Mouse (Mus musculus) lung, embryonic 14.5 days (tissue): ENCODE data around the gene Olfr1252. TPM values are rescaled to one million over a fixed set of nuclear protein-coding genes. Genes with fewer than 3 reads are reported as not detected.

Source experiments
- ATAC-seq: fragments of 200-750 bp; cut with Nextera tagmentation; 2 replicates; pipeline ENCODE4 v1.8.0; 2017; ENCODE audit warnings: mild to moderate bottlenecking, moderate TSS enrichment, moderate library complexity; ENCODE audit not compliant: insufficient read depth
- DNase-seq: peaks from one replicate; pipeline ENCODE4 v3.0.0-alpha.2; 2015
- H3K27ac ChIP-seq: fragments of 300-500 bp; sonication (generic); 2 replicates; pipeline ENCODE4 v1.5.1; 2014; ENCODE audit warnings: low read depth, mild to moderate bottlenecking, moderate library complexity
- H3K27me3 ChIP-seq: fragments of 300-500 bp; sonication (generic); 2 replicates; pipeline ENCODE4 v1.6.1; 2014; ENCODE audit warnings: low read length, control low read depth; ENCODE audit not compliant: insufficient read depth
- H3K36me3 ChIP-seq: fragments of 300-500 bp; sonication (generic); 2 replicates; pipeline ENCODE4 v1.6.1; 2014; ENCODE audit warnings: control low read depth; ENCODE audit not compliant: insufficient read depth
- H3K4me1 ChIP-seq: fragments of 300-500 bp; sonication (generic); 2 replicates; pipeline ENCODE4 v1.6.1; 2014; ENCODE audit warnings: antibody characterized with exemption, control low read depth; ENCODE audit not compliant: insufficient read depth
- H3K4me2 ChIP-seq: fragments of 300-500 bp; sonication (generic); 2 replicates; pipeline ENCODE4 v1.6.1; 2014; ENCODE audit warnings: mild to moderate bottlenecking
- H3K4me3 ChIP-seq: fragments of 300-500 bp; sonication (generic); 2 replicates; pipeline ENCODE4 v1.5.1; 2014; ENCODE audit warnings: low read depth, low read length
- H3K9ac ChIP-seq: fragments of 300-500 bp; sonication (generic); 2 replicates; pipeline ENCODE4 v1.6.1; 2014
- H3K9me3 ChIP-seq: fragments of 300-500 bp; sonication (generic); 2 replicates; pipeline ENCODE4 v1.6.1; 2016; ENCODE audit warnings: low read depth, low read length, control low read depth
- CTCF ChIP-seq: IDR thresholded peaks from 2 replicates; pipeline ENCODE4 v1.5.1; 2016; ENCODE audit warnings: antibody characterized with exemption, low read depth
- WGBS: fragments of 180-500 bp; shearing (Covaris S2); extraction: QIAGEN DNeasy Blood & Tissue Kit; methylation state at CpG from one replicate; pipeline ENCODE4 v1.1.7; 2014; 5-methylcytosine and 5-hydroxymethylcytosine counted together
- polyA plus RNA-seq: library from polyadenylated mRNA; unstranded; fragments of >200 nt; fragmentation: Nextera tagmentation; extraction: Ambion mirVana; gene quantifications from 2 replicates; pipeline ENCODE4 v1.2.1, GENCODE M21; 2014

Olfr1252 gene
- polyA plus RNA-seq = not detected in 2 replicates

DNA sequence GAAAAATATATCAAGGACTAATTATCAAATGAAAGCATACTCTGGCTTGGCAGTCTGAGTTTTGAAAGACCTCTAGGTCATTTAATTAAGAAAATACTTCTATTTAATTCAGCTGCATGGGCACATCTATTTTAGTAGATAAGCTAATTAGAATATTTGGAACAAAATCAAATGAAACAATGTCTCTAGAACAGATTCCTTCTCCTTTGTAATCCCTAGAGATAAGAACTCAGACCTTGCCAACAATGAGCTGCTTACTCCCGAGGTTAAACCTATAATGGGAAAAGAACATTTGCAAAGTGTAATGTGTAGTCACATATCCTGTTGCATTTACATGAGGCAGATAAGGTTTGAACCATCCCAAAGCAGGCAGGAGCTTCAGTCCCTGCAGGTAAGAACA is at the start of gene Olfr1252:
Gene Olfr1252 (minus strand): TSS at position 101 of the 400 bp plus-strand sequence.
- H3K36me3 ChIP-seq = no peaks in the 10 kb centered on the region
- no peak within 1 kb of the TSS for H3K27ac ChIP-seq
- no peaks in the 10 kb centered on the region for H3K9me3 ChIP-seq
- no peaks in the 10 kb centered on the region for H3K27me3 ChIP-seq
- ATAC-seq (no peak), DNase-seq (no peak)
- no peak within 1 kb of the TSS for H3K4me2 ChIP-seq
- H3K4me1 ChIP-seq = no peaks in the 10 kb centered on the region
- WGBS = 31% methylated on average over 1 of the region's 1 CpGs
- no peak within 1 kb of the TSS for H3K4me3 ChIP-seq
- TF ChIP-seq CTCF = no peak
- H3K9ac ChIP-seq = no peak within 1 kb of the TSS

DNA sequence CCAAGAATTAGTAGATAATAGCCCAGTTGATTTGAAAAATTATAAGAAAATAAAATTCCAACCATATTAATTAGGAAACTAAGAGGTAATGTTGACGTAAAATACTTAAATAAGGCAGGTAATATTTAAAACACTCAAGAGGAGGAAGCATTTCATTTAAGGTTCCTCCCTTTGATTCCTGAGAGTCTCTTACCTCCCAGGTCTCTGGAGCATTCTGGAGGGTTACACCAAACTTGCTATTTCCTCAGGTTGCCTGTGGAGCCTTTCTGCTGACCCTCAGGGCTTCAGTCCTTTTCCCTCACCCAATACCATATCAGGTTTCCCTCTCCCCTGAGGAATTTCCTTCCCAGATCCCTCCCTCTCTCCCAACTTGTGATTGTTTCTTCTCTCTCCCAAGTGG is 32.2 kb upstream of the Olfr1252 start, which contains the start of gene Olfr1253:
Gene Olfr1253 (minus strand): TSS at position 101 of the 400 bp plus-strand sequence.
- no peak for DNase-seq
- no peaks in the 10 kb centered on the region for H3K36me3 ChIP-seq
- H3K9me3 ChIP-seq = no peaks in the 10 kb centered on the region
- no peaks in the 10 kb centered on the region for H3K4me1 ChIP-seq
- H3K4me2 ChIP-seq = no peak within 1 kb of the TSS
- H3K9ac ChIP-seq = no peak within 1 kb of the TSS
- H3K27me3 ChIP-seq = no peaks in the 10 kb centered on the region
- TF ChIP-seq CTCF = no peak
- no peak for ATAC-seq
- no peak within 1 kb of the TSS for H3K4me3 ChIP-seq
- H3K27ac ChIP-seq = no peak within 1 kb of the TSS
- 85% methylated on average over 1 of the region's 1 CpGs for WGBS

DNA sequence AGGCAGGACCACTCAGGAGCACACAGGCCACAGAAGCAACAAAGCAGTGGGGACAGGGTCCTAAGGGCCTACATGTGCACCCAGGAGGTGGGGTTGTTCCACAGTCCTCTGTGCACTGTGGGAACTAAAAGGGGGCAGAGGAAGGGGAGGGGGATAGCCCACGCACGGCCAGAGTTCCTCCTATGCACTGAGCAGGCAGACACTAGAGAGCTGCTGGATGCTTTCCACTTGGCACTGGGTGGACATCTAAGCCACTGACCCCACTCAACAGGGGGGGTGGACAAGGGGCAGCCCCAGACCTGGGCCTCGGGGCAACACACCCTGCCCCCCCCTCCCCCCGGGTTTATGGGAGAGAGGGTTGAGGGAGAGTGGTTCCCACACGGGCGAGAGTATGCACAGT is 32.8 kb downstream of the Olfr1252 start:
- WGBS = 80% methylated on average over 6 of the region's 6 CpGs
- H3K9me3 ChIP-seq = no peaks in the 10 kb centered on the region
- no peaks in the 10 kb centered on the region for H3K36me3 ChIP-seq
- TF ChIP-seq CTCF = no peak
- no peak overlapping the region for H3K27ac ChIP-seq
- no peak overlapping the region for H3K4me3 ChIP-seq
- no peak overlapping the region for H3K9ac ChIP-seq
- no peaks in the 10 kb centered on the region for H3K27me3 ChIP-seq
- DNase-seq (no peak), ATAC-seq (no peak)
- H3K4me2 ChIP-seq = no peak overlapping the region
- H3K4me1 ChIP-seq = no peaks in the 10 kb centered on the region

DNA sequence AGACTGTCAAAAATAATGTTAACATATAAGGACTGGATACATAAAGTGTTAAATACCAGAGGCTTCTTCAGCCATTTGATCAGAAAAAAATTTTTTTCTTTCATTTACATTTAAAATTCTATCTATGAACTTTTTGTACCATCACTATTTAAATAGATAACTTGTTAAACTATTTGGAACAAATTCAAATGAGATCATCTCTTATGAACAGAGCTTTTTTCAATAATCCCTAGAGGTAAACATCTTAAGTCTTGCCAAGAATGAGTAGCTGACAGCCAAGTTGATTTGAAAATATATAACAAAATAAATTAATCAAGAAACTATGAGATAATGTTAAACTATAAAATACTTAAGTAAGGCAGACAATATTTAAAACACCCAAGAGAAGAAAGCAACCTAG is 53.0 kb downstream of the Olfr1252 start, which contains the start of gene Olfr1251:
Gene Olfr1251 (minus strand): TSS at position 101 of the 400 bp plus-strand sequence.
- ATAC-seq (no peak), DNase-seq (no peak)
- Histone ChIP-seq H3K9me3 (no peaks in the 10 kb centered on the region), H3K9ac (no peak within 1 kb of the TSS), H3K36me3 (no peaks in the 10 kb centered on the region), H3K27me3 (no peaks in the 10 kb centered on the region), H3K4me2 (no peak within 1 kb of the TSS), H3K4me1 (no peaks in the 10 kb centered on the region), H3K4me3 (no peak within 1 kb of the TSS), H3K27ac (no peak within 1 kb of the TSS)
- no peak for TF ChIP-seq CTCF

Other genes with a start within 250 kb of the Olfr1252 start
- gene Olfr1241, start 237.9 kb downstream of the Olfr1252 start, polyA plus RNA-seq = not detected in 2 replicates
- not detected in 2 replicates for gene Olfr1242, start 226.7 kb downstream of the Olfr1252 start, polyA plus RNA-seq
- gene Olfr1243, start 193.5 kb downstream of the Olfr1252 start, polyA plus RNA-seq = not detected in 2 replicates
- not detected in 2 replicates for gene Olfr1245, start 146.6 kb downstream of the Olfr1252 start, polyA plus RNA-seq
- gene Olfr1246, start 131.9 kb downstream of the Olfr1252 start, polyA plus RNA-seq = not detected in 2 replicates
- gene Olfr1247, start 110.9 kb downstream of the Olfr1252 start, polyA plus RNA-seq = not detected in 2 replicates
- gene Olfr1248, start 106.8 kb downstream of the Olfr1252 start, polyA plus RNA-seq = not detected in 2 replicates
- not detected in 2 replicates for gene Olfr1249, start 90.0 kb downstream of the Olfr1252 start, polyA plus RNA-seq
- gene Olfr1250, start 63.5 kb downstream of the Olfr1252 start, polyA plus RNA-seq = not detected in 2 replicates
- gene Olfr1251, start 53.1 kb downstream of the Olfr1252 start, polyA plus RNA-seq = not detected in 2 replicates
- gene Olfr1253, start 32.1 kb upstream of the Olfr1252 start, polyA plus RNA-seq = not detected in 2 replicates
- gene Olfr1254, start 68.6 kb upstream of the Olfr1252 start, polyA plus RNA-seq = not detected in 2 replicates
- gene Olfr1255, start 87.0 kb upstream of the Olfr1252 start, polyA plus RNA-seq = not detected in 2 replicates
- gene Olfr1256, start 116.5 kb upstream of the Olfr1252 start, polyA plus RNA-seq = not detected in 2 replicates
- gene Olfr48, start 123.2 kb upstream of the Olfr1252 start, polyA plus RNA-seq = not detected in 2 replicates
- gene Olfr1257, start 153.4 kb upstream of the Olfr1252 start, polyA plus RNA-seq = not detected in 2 replicates
- gene Olfr1258, start 202.3 kb upstream of the Olfr1252 start, polyA plus RNA-seq = not detected in 2 replicates
- gene Olfr1259, start 223.7 kb upstream of the Olfr1252 start, polyA plus RNA-seq = not detected in 2 replicates
- not detected in 2 replicates for gene Olfr1260, start 249.3 kb upstream of the Olfr1252 start, polyA plus RNA-seq